Mouse (Mus musculus) cerebellum, adult 9-10 months (tissue): ENCODE results near the gene Olfr1049.
"Not testable (repeated sequence)": the region's sequence is repeated elsewhere in the genome, so short reads cannot be mapped to it uniquely, and the experiment has no call there.

Experiments used
- DNase-seq: peaks from one replicate; pipeline ENCODE4 v3.0.0; 2022

Gene Olfr1049

DNA sequence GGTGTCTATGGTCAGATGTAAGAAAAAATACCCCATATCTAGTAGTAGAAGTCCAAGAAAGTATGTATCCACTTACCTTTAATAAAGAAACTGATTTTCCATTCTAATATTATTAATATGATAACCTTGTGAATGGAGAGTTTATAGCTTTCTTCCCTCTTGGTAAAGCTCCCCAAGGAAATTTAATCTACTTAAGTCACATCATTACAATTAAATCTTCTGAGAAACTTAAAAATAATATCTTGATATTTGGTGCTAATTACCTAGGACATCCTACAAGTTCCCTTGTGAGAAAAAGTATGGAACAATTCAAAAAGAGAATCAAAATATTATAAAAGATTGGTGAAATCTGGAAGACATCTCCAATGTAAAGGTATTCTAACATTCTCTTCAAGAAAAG lies at the start of gene Olfr1049:
TSS of gene Olfr1049 (minus strand) at position 101 of the 400 bp plus-strand sequence.
- DNase-seq: not testable (repeated sequence)

DNA sequence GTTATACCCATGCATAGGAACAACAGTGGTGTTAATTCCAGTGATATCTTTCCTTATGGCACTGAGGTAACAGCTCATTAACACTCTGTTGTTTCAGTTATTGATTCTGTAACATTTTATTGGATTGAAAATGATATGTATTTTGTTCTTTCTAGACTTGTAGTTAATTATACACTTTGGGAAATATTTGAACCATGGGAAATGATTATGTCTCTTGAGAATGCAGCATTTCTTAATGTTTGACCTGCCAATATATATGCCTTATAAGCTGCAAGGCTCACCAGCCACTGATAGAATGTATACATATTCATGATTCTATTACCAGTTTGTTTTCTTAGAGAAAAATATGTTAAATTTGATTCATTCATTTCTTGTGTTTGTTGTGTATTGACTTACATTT lies 34.0 kb upstream of the Olfr1049 start, which contains the start of gene Olfr1052:
TSS of gene Olfr1052 (plus strand) at position 301 of the 400 bp plus-strand sequence.
- DNase-seq: no peak

DNA sequence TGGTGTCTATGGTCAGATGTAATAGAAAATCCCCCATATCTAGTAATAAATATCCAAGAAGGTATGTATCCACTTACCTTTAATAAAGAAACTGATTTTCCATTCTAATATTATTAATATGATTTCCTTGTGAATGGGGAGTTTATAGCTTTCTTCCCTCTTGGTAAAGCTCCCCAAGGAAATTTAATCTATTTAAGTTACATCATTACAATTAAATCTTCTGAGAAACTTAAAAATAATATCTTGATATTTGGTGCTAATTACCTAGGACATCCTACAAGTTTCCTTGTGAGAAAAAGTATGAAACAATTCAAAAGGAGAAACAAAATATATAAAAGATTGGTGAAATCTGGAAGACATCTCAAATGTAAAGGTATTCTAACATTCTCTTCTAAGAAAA lies 20.9 kb upstream of the Olfr1049 start, which contains the start of gene Olfr1051:
TSS of gene Olfr1051 (minus strand) at position 101 of the 400 bp plus-strand sequence.
- not testable (repeated sequence) for DNase-seq

DNA sequence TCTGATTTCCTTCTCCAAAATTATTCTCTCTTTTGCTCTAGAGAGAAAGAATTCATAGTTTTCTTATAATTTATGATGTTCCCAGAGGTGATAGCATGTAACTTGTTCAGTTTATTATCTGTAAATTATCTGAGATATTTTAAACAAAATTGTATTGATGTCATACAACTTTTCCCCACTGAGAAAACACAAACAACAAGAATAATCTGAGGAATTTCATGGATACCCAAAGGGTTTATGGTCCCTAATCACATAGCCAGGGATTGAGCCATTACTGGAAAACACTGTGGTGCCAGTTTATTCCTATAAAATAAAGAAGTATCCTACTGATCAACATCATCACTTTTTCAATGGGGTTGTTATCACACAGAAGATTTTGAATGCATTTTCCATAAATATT lies 17.9 kb downstream of the Olfr1049 start, which contains the start of gene Olfr1048:
TSS of gene Olfr1048 (minus strand) at position 101 of the 400 bp plus-strand sequence.
- DNase-seq: no peak

DNA sequence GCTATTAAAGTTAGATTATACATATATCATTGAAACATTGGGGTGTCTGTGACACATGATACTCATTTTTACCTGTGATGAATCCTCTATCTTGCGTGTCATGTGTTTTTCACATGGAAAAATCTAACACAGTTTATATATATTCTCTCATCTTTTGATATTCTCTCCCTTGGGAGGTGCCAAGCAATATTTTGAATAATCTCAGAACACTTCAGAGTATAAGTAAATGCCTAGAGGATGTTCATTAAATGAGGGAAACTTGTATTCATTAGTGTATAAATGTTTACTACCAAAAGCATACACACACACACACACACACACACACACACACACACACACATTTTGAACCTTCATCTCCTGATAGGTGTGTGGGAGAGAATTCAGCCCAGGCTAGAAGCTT lies 26.8 kb downstream of the Olfr1049 start, which contains the start of gene Olfr1047:
TSS of gene Olfr1047 (minus strand) at position 101 of the 400 bp plus-strand sequence.
- DNase-seq: no peak

DNA sequence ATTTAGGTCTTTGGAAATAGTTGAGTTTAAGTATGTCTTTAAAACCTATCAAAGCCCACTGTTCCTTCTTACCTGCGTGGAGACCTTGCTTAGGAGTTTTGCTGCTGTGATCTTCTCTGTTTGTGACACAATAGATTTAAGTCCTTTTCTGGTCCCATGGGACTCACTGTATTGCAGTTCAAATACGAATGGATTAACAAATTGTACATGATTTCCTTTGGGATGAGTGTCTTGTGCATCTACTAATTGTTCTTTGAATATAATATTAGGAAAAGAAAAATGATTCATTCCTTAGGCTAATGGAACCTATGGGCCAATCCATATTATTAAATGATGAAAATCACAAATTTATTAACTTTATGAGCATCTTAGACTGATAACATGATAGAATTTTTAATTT lies 38.9 kb downstream of the Olfr1049 start, which contains the start of gene Olfr1046:
TSS of gene Olfr1046 (minus strand) at position 101 of the 400 bp plus-strand sequence.
- no peak for DNase-seq
